Mouse (Mus musculus): ENCODE results near the gene Egr4.

- TF ChIP-seq CTCF (IDR thresholded peaks at IDR 0.05; ENCODE audit: insufficient read depth, low read length): no peak
- TF ChIP-seq POLR2A (IDR thresholded peaks at IDR 0.05; ENCODE audit: borderline replicate concordance, extremely low read depth, low read depth, low read length): no peak
Observed at GRCm38 (mm10) chr6:85544251-85544881, 31.0 kb upstream of the Egr4 start.

Data from lung, adult 2 months (tissue).